Mouse (Mus musculus): ENCODE measurements around the gene Gtf2h4. TPM values are rescaled to one million over a fixed set of nuclear protein-coding genes. Genes with fewer than 3 reads are reported as not detected.
A peak's percentile ranks its signal among the peaks of the same experiment; 100 is the strongest.

Gtf2h4 gene
- total and polyA plus RNA-seq, 2 experiments from 2014 or later: 20.9 to 30.9 TPM

DNA sequence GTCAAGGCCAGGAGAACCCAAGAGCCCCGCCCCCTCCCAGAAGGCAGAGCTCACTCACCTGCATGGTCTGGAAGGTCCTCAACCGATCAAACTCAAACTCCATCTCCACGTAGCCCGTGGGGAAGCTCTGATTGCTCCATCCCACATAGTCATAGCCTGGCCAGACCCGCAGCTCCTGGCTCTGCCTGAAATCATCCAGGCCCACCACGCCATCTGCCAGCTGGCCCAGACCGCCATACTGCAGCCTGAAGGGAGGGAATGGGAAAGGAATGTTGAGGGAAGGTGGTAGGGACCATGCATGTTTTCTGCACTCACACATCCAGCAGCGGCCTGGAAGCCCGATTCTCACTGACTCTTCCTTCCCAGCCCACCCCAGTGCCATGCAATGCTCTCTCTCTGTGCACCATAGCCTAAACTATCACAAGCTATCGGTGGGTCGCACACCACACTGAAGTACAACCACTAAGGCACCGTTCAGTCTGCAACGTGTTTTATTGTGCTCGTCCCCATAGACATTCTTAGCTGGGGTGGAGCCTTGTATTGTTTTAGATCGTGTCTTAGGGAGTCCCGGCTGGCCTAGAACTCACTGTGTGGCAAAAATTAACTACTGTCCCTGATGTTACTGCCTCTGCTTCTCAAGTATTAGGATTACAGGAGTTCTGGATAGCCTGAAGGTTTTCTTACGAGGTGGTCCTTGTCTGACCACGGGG lies 16.6 kb upstream of the Gtf2h4 start:
- Histone ChIP-seq H3K36me3 (ENCODE audit: insufficient read depth) (peaks cover 83% of the 10 kb centered on the region), H3K27ac (ENCODE audit: low read depth, low read length) (no peak overlapping the region), H3K4me1 (ENCODE audit: insufficient read depth) (no peaks in the 10 kb centered on the region), H3K4me3 (ENCODE audit: low read depth, low read length) (no peak overlapping the region), H3K9me3 (ENCODE audit: low read length) (no peaks in the 10 kb centered on the region), H3K4me2 (ENCODE audit: low read depth) (no peak overlapping the region), H3K9ac (no peak overlapping the region), H3K27me3 (ENCODE audit: insufficient read depth, low read length) (no peaks in the 10 kb centered on the region)
- TF ChIP-seq CTCF (IDR thresholded peaks at IDR 0.05; ENCODE audit: low read depth): no peak
- ATAC-seq (no peak), DNase-seq (no peak)
- 88% methylated on average over 18 of the region's 18 CpGs for WGBS

DNA sequence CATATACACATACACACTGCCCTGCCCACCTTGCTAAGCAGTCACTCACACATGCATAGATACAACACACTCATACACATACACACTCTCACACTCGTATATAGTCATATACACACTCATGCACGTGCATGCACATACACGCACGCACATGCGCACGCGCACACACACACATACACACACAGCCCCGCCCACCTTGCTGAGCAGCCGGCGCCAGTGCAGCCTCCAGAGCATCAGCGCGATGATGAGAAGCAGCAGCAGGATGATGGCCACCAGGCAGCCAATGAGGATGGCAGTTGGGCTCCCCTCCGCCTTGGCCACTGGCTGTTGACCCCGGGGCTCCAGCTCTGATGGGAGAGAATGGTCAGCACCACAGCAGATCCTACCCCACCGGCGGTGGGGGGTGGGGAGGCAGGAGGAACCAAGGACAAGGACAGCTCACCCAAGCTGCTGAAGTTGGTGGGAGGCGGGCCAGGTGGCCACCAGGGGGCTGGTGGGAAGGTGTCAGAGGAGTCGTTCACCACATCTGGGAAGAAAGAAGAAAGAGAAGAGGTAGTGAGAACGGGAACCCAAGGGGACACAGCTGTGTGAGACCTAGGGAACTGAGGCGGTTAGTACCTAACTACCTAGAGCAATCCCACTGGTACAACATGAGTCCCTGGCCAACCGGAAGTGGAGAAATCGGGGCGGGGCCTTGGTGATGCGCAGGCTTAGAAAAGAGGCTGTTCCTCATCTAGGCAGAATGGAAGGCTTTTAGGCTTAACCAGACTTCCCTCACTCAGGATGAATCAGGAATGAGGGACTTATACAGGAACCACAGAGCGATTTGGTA lies 15.0 kb upstream of the Gtf2h4 start:
- 90% methylated on average over 25 of the region's 25 CpGs for WGBS
- ATAC-seq (no peak), DNase-seq (no peak)
- H3K4me2 ChIP-seq (ENCODE audit: low read depth): no peak overlapping the region
- no peak overlapping the region for H3K4me3 ChIP-seq (ENCODE audit: low read depth, low read length)
- no peak overlapping the region for H3K9ac ChIP-seq
- H3K27ac ChIP-seq (ENCODE audit: low read depth, low read length): no peak overlapping the region
- H3K4me1 ChIP-seq (ENCODE audit: insufficient read depth): no peaks in the 10 kb centered on the region
- TF ChIP-seq CTCF (IDR thresholded peaks at IDR 0.05; ENCODE audit: low read depth): no peak; the same call in 1 of the 2 replicates
- H3K9me3 ChIP-seq (ENCODE audit: low read length): no peaks in the 10 kb centered on the region
- H3K36me3 ChIP-seq (ENCODE audit: insufficient read depth): peaks cover 94% of the 10 kb centered on the region
- H3K27me3 ChIP-seq (ENCODE audit: insufficient read depth, low read length): no peaks in the 10 kb centered on the region

DNA sequence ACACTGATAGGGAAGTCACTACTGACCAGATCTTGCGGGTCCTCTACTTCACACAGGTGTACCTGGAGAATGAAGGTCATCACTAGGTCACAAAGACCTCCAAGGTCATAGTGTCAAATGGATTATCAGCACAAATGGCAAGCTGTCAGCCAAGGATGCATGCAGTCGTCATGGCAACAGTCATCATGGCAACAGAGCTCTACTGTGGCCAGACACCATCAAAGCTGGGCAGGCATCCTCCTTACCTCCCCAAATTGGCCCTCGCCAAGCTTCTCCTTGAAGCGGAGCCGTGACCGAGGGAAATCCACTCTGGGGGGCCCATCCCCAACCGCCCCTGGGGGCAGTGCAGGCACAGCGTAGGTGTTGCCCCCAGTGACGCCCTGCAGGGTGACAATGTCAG lies 11.5 kb upstream of the Gtf2h4 start:
- H3K36me3 ChIP-seq (ENCODE audit: insufficient read depth): peaks cover 92% of the 10 kb centered on the region
- no peaks in the 10 kb centered on the region for H3K4me1 ChIP-seq (ENCODE audit: insufficient read depth)
- ATAC-seq (peak; percentile 14; the same call in 1 of the 2 replicates), DNase-seq (no peak)
- no peaks in the 10 kb centered on the region for H3K9me3 ChIP-seq (ENCODE audit: low read length)
- H3K4me3 ChIP-seq (ENCODE audit: low read depth, low read length): no peak overlapping the region
- no peaks in the 10 kb centered on the region for H3K27me3 ChIP-seq (ENCODE audit: insufficient read depth, low read length)
- no peak overlapping the region for H3K4me2 ChIP-seq (ENCODE audit: low read depth)
- no peak overlapping the region; the same call in 1 of the 2 replicates for H3K9ac ChIP-seq
- H3K27ac ChIP-seq (ENCODE audit: low read depth, low read length): no peak overlapping the region
- 62% methylated on average over 9 of the region's 9 CpGs for WGBS
- no peak for TF ChIP-seq CTCF (IDR thresholded peaks at IDR 0.05; ENCODE audit: low read depth)

DNA sequence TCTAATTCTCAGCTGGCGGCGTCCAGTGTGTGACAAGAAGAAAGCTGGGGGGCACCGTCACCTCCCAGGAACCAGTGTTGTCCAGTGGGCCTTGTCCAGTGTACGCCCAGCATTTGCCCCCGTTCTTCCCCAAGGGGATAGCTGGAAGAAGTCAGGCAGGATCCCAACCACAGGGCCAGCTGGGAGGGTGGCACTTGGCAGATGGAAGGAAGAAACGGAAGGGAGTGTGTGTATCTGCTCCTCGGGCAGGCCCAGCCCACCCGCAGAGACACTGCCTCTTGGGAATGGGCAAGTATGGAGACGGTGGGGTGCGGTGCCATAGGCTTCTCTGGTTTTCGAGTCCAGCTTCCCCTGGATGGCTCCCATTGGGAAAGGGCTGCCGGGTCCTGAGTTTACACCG lies 8.4 kb upstream of the Gtf2h4 start:
- DNase-seq (no peak), ATAC-seq (no peak)
- H3K27ac ChIP-seq (ENCODE audit: low read depth, low read length): no peak overlapping the region
- H3K27me3 ChIP-seq (ENCODE audit: insufficient read depth, low read length): no peaks in the 10 kb centered on the region
- peaks cover 64% of the 10 kb centered on the region for H3K36me3 ChIP-seq (ENCODE audit: insufficient read depth)
- H3K4me2 ChIP-seq (ENCODE audit: low read depth): no peak overlapping the region
- no peak overlapping the region for H3K9ac ChIP-seq
- no peak overlapping the region for H3K4me3 ChIP-seq (ENCODE audit: low read depth, low read length)
- no peaks in the 10 kb centered on the region for H3K9me3 ChIP-seq (ENCODE audit: low read length)
- no peak for TF ChIP-seq CTCF (IDR thresholded peaks at IDR 0.05; ENCODE audit: low read depth)
- WGBS: 84% methylated on average over 13 of the region's 13 CpGs
- no peaks in the 10 kb centered on the region for H3K4me1 ChIP-seq (ENCODE audit: insufficient read depth)

DNA sequence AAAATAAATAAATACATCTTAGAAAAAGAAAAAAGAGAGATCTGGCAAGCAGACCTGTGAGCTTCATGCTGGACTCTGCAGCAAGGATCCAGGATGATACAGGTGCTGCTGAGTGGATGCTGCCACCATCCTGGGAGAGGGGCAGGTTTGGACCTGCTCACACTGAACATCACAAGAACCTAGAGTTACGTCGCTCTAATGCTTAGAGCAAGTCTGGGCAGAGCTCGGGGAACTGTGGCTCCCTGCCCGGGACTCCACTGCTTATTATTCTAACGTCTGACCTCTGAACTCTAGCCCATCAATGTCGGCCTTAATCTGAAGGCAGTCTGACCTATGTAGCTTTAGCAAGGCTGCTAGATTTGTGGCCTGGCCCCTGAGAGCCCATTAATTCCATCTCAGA lies 7.1 kb upstream of the Gtf2h4 start:
- 53% methylated on average over 6 of the region's 6 CpGs for WGBS
- Histone ChIP-seq H3K27ac (ENCODE audit: low read depth, low read length) (no peak overlapping the region), H3K36me3 (ENCODE audit: insufficient read depth) (peaks cover 50% of the 10 kb centered on the region)

DNA sequence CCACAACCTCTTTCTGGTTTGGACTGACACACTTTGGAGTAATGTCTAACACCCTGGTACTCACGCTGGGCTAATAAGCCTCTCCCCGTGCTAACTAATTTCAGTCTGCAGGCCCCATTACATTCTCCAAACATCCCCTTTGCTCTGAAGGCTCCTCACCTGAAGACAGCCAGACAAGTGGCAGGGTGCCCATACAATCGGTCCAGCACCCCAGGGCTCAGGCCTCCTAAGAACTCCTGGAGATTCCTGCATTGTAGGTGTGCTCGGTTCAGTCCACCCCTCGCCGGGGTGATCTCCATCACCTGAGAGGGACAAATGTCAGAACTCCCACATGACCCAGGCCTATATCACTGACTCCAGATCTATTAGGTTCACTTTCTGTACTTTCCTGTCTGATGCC lies 1.0 kb downstream of the Gtf2h4 start:
- H3K4me1 ChIP-seq (ENCODE audit: insufficient read depth): peaks cover 7% of the 10 kb centered on the region; the same call in 1 of the 2 replicates
- WGBS: 87% methylated on average over 6 of the region's 6 CpGs
- H3K27ac ChIP-seq (ENCODE audit: low read depth, low read length): no peak overlapping the region
- no peaks in the 10 kb centered on the region for H3K27me3 ChIP-seq (ENCODE audit: insufficient read depth, low read length)
- peaks cover 8% of the 10 kb centered on the region; the same call in 1 of the 2 replicates for H3K36me3 ChIP-seq (ENCODE audit: insufficient read depth)
- no peak overlapping the region for H3K4me2 ChIP-seq (ENCODE audit: low read depth)
- DNase-seq (no peak), ATAC-seq (no peak)
- H3K9me3 ChIP-seq (ENCODE audit: low read length): no peaks in the 10 kb centered on the region
- peak overlapping the region; percentile 83; the same call in 1 of the 2 replicates for H3K9ac ChIP-seq
- no peak overlapping the region for H3K4me3 ChIP-seq (ENCODE audit: low read depth, low read length)
- no peak for TF ChIP-seq CTCF (IDR thresholded peaks at IDR 0.05; ENCODE audit: low read depth)

More for the DNA sequence above, 7.1 kb upstream of the Gtf2h4 start:
- TF ChIP-seq CTCF (IDR thresholded peaks at IDR 0.05; ENCODE audit: low read depth): no peak
- no peaks in the 10 kb centered on the region for H3K9me3 ChIP-seq (ENCODE audit: low read length)
- no peak overlapping the region for H3K4me2 ChIP-seq (ENCODE audit: low read depth)
- H3K27me3 ChIP-seq (ENCODE audit: insufficient read depth, low read length): no peaks in the 10 kb centered on the region
- 0 out of 2 replicates have a peak, but pooled peaks have one; percentile 14 for ATAC-seq
- no peak overlapping the region for H3K4me3 ChIP-seq (ENCODE audit: low read depth, low read length)
- H3K4me1 ChIP-seq (ENCODE audit: insufficient read depth): no peaks in the 10 kb centered on the region
- DNase-seq: no peak
- H3K9ac ChIP-seq: no peak overlapping the region

DNA sequence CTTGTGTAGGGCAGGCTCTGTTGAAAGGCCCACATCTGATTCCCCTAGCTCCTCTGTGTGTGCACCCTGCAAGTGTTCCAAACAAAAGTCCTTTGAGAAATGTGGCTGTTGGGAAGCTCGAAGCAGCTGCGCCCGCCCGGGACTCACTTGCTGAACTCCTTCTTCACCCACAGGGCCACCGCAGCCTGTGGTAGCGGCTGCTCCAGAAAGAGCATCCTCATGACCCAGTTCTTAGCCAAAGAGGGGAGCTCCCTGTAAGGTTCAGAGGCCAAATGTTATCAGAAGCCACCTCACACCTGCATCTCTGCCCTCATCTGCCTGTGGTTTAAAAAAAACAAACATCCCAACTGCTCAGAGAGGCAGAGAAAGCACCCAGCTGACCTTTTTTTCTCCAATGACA lies 1.7 kb downstream of the Gtf2h4 start:
- TF ChIP-seq CTCF (IDR thresholded peaks at IDR 0.05; ENCODE audit: low read depth): no peak
- H3K27ac ChIP-seq (ENCODE audit: low read depth, low read length): no peak overlapping the region
- no peaks in the 10 kb centered on the region for H3K27me3 ChIP-seq (ENCODE audit: insufficient read depth, low read length)
- ATAC-seq (no peak), DNase-seq (no peak)
- no peak overlapping the region for H3K4me2 ChIP-seq (ENCODE audit: low read depth)
- no peak overlapping the region for H3K4me3 ChIP-seq (ENCODE audit: low read depth, low read length)
- no peaks in the 10 kb centered on the region for H3K9me3 ChIP-seq (ENCODE audit: low read length)
- peaks cover 7% of the 10 kb centered on the region; the same call in 1 of the 2 replicates for H3K4me1 ChIP-seq (ENCODE audit: insufficient read depth)
- WGBS: 90% methylated on average over 6 of the region's 6 CpGs
- no peak overlapping the region for H3K9ac ChIP-seq
- H3K36me3 ChIP-seq (ENCODE audit: insufficient read depth): peaks cover 8% of the 10 kb centered on the region; the same call in 1 of the 2 replicates
